Mouse (Mus musculus) gastrocnemius, adult 8-10 months (tissue): ENCODE results near the gene Scn2b. TPM values are rescaled to one million over a fixed set of nuclear protein-coding genes. Genes with fewer than 3 reads are reported as not detected.

Source experiments
- DNase-seq, 2 experiments: peaks; one replicate each; pipeline ENCODE4 v3.0.0; 2022; ENCODE audit warnings: low spot score in 2 of 2
- total RNA-seq, 4 experiments: library from RNA; stranded (reverse); gene quantifications; 2 replicates each; pipeline ENCODE4 v1.2.4; 2022

The Scn2b gene
- total RNA-seq, 4 experiments from 2014 or later: 1.5 to 2.1 (median 1.6) TPM

GRCm38 (mm10) chr9:45171073-45171610, 53.6 kb downstream of the Scn2b start:
- no peak for DNase-seq

GRCm38 (mm10) chr9:45173475-45173874, 55.9 kb downstream of the Scn2b start:
- DNase-seq: no peak

DNA sequence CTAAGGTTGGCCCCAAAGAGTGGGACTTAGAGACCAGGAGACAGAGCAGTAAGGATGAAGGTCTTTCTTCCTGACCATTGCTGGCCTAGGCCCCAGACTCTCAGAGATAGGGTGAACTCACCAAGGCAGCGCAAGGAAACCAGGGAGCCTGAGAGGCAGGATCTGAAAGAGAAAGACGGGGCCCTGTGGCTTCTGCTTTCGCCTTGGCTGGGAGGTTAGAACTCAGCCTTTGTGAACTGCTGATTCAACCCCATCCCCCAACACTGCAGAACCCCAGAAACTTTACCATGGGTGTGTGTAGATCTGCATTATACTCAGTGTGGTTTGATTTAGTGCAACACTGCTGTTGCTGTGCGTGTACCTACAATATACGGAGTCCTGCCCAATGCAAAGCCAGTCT, 61.7 kb downstream of the Scn2b start:
- DNase-seq: no peak

Other genes starting within 250 kb of the Scn2b start
- gene Kmt2a, start 236.5 kb upstream of the Scn2b start, total RNA-seq: 10 to 100 TPM; 14.0 to 22.4 (median 18.0) TPM
- gene Atp5l, start 197.0 kb upstream of the Scn2b start, total RNA-seq: 100 to 1,000 TPM; 642 to 789 (median 713) TPM
- 10 to 100 TPM; 37.3 to 48.3 (median 41.4) TPM for gene Ube4a, start 152.2 kb upstream of the Scn2b start, total RNA-seq
- gene Cd3g, start 137.4 kb upstream of the Scn2b start, total RNA-seq: not detected
- not detected for gene Cd3d, start 136.0 kb upstream of the Scn2b start, total RNA-seq
- not detected for gene Cd3e, start 108.2 kb upstream of the Scn2b start, total RNA-seq
- under 1 TPM; 0.17 to 0.51 (median 0.20) TPM for gene Mpzl2, start 78.0 kb upstream of the Scn2b start, total RNA-seq
- gene Mpzl3, start 62.6 kb upstream of the Scn2b start, total RNA-seq: 1 to 10 TPM; 1.1 to 2.5 (median 1.8) TPM
- gene Jaml, start 38.6 kb upstream of the Scn2b start, total RNA-seq: under 1 TPM; 0.12 to 0.81 (median 0.24) TPM
- 100 to 1,000 TPM; 209 to 275 (median 247) TPM for gene Scn4b, start 20.6 kb downstream of the Scn2b start, total RNA-seq
- gene BC049352, start 64.2 kb downstream of the Scn2b start, total RNA-seq: 1 to 10 TPM in 3 of 4 experiments, under 1 TPM in 1; 0.78 to 1.9 (median 1.4) TPM
- not detected for gene Tmprss4, start 86.3 kb downstream of the Scn2b start, total RNA-seq
- gene Il10ra, start 151.4 kb downstream of the Scn2b start, total RNA-seq: under 1 TPM; 0.15 to 0.36 (median 0.28) TPM
- gene Tmprss13, start 201.3 kb downstream of the Scn2b start, total RNA-seq: 1 to 10 TPM in 1 of 4 experiments, under 1 TPM in 3; 0.16 to 1.3 (median 0.50) TPM